In the genomic region with DNA sequence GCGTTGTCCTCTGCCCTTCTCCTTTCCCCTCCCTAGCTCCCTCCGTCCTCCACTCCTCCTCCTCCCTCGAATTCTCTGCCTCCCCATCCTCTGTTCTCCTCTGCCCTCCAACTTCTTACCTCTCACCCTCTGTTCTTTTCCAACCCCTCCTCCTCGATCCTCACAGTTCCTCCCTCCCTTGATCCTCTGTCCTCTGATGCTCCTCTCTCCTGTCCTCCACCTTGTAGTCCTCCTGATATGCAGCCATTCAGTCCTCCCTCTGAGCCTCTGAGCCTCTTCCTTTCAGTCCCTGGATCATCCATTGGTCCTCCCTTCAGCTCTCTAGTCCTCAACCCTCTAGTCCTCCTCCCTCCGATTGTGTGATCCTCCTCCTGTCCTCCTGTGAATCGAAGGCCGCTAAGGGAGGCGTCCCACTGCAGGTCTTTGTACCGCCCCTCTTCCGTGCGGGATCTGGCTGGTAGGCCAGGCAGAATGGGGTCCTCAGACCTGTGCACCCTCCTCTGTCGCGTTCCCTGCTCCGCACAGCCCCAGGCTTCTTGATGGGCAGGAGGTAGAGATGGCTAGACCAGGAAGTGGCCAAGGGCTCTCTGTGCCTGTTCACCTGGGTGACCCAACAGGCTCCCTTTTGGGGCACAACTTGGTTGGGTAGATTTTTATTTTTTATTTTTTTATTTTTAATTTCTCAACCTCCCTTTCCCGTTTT, we compare ENCODE assay signal across 8 mouse cellular contexts. TPM values are rescaled to one million over a fixed set of nuclear protein-coding genes. Genes with fewer than 3 reads are reported as not detected.
A peak's percentile ranks its signal among the peaks of the same experiment; 100 is the strongest.
DNase-seq lines count a peak whose midpoint lies in the region; ATAC-seq and TF ChIP-seq lines count a peak whose summit lies in the region.

No protein-coding gene starts in this region.

- no peak for TF ChIP-seq POLR2A in liver, adult 2 months (IDR thresholded peaks at IDR 0.05; ENCODE audit: extremely low read depth, insufficient read depth, low read length)
- no peak for TF ChIP-seq POLR2A in bone marrow macrophage, adult 2 months (IDR thresholded peaks at IDR 0.05; ENCODE audit: borderline replicate concordance, low read depth, low read length)

- DNase-seq in liver, adult 2 months (ENCODE audit: extremely low read depth, low read depth, low spot score) = peak; percentile 36
- no peak for DNase-seq in liver
- peak; percentile 32 for DNase-seq in thymus, postnatal 14 days
- DNase-seq in layer of hippocampus, postnatal 14 days (ENCODE audit: low spot score in 2 of 2) = no peak
- DNase-seq in ovary, postnatal 10 days (ENCODE audit: low spot score) = no peak

- peak overlapping the region; percentile 80 for H3K4me2 ChIP-seq in forebrain, embryonic 16.5 days (ENCODE audit: low read length)
- H3K4me2 ChIP-seq in liver, embryonic 16.5 days (ENCODE audit: low read depth, low read length) = peak overlapping the region; percentile 96

- H3K4me1 ChIP-seq in liver, adult 2 months (ENCODE audit: control insufficient read depth, insufficient read depth, low read length) = peaks cover 11% of the 10 kb centered on the region
- peaks cover 5% of the 10 kb centered on the region for H3K4me1 ChIP-seq in bone marrow macrophage, adult 2 months (ENCODE audit: control insufficient read depth, insufficient read depth, low read length)
- H3K4me1 ChIP-seq in forebrain, embryonic 16.5 days (replicated peaks; ENCODE audit: control insufficient read depth, insufficient read depth, low read length) = peaks cover 22% of the 10 kb centered on the region
- H3K4me1 ChIP-seq in liver, embryonic 16.5 days (ENCODE audit: control insufficient read depth, low read depth, low read length) = peaks cover 10% of the 10 kb centered on the region

- WGBS in liver, adult 2 months = 6% methylated on average over 15 of the region's 15 CpGs
- WGBS in forebrain, embryonic 16.5 days = 4% methylated on average over 14 of the region's 15 CpGs
- whole genome bisulfite sequencing in liver, embryonic 16.5 days (ENCODE audit: insufficient replicate concordance) = 14% methylated on average over 15 of the region's 15 CpGs

- H3K4me3 ChIP-seq in liver, adult 2 months (ENCODE audit: insufficient read depth, low read depth, low read length) = peak overlapping the region; percentile 74
- peak overlapping the region; percentile 80 for H3K4me3 ChIP-seq in bone marrow macrophage, adult 2 months (ENCODE audit: insufficient read depth, low read length)
- H3K4me3 ChIP-seq in forebrain, embryonic 16.5 days (replicated peaks; ENCODE audit: low read length) = peak overlapping the region; percentile 87
- peak overlapping the region; percentile 69 for H3K4me3 ChIP-seq in liver, embryonic 16.5 days (ENCODE audit: low read depth, low read length)

- peak overlapping the region; percentile 76 for H3K9ac ChIP-seq in liver, adult 2 months (ENCODE audit: low read depth, low read length)
- peak overlapping the region; percentile 75 for H3K9ac ChIP-seq in forebrain, embryonic 16.5 days (replicated peaks; ENCODE audit: low read depth, low read length)
- H3K9ac ChIP-seq in liver, embryonic 16.5 days (ENCODE audit: low read depth, low read length) = peak overlapping the region; percentile 61

- peak overlapping the region; percentile 69 for H3K27ac ChIP-seq in liver, adult 2 months (replicated peaks; ENCODE audit: insufficient read depth, low read depth, low read length)
- no peak overlapping the region for H3K27ac ChIP-seq in bone marrow macrophage, adult 2 months (ENCODE audit: insufficient read depth, low read depth, low read length)
- peak overlapping the region; percentile 67 for H3K27ac ChIP-seq in forebrain, embryonic 16.5 days (ENCODE audit: low read length)
- H3K27ac ChIP-seq in liver, embryonic 16.5 days (ENCODE audit: low read length) = no peak overlapping the region; the same call in 1 of the 2 replicates

- no peaks in the 10 kb centered on the region for H3K27me3 ChIP-seq in liver, adult 2 months (ENCODE audit: control insufficient read depth, insufficient read depth, low read length)
- H3K27me3 ChIP-seq in forebrain, embryonic 16.5 days (replicated peaks; ENCODE audit: control insufficient read depth, insufficient read depth, low read length) = no peaks in the 10 kb centered on the region
- H3K27me3 ChIP-seq in liver, embryonic 16.5 days (ENCODE audit: control insufficient read depth, insufficient read depth, low read depth, low read length) = no peaks in the 10 kb centered on the region

- TF ChIP-seq CTCF in liver, adult 2 months (IDR thresholded peaks at IDR 0.05; ENCODE audit: low read depth, low read length) = no peak
- TF ChIP-seq CTCF in bone marrow macrophage, adult 2 months (IDR thresholded peaks at IDR 0.05; ENCODE audit: low read depth, low read length) = no peak

- peaks cover 2% of the 10 kb centered on the region; the same call in 1 of the 2 replicates for H3K79me2 ChIP-seq in liver, adult 2 months (ENCODE audit: control insufficient read depth, insufficient read depth, low read length)

- H3K36me3 ChIP-seq in liver, adult 2 months (ENCODE audit: control insufficient read depth, insufficient read depth, low read length) = no peaks in the 10 kb centered on the region
- H3K36me3 ChIP-seq in forebrain, embryonic 16.5 days (ENCODE audit: control insufficient read depth, insufficient read depth) = peaks cover 5% of the 10 kb centered on the region; the same call in 1 of the 2 replicates
- no peaks in the 10 kb centered on the region for H3K36me3 ChIP-seq in liver, embryonic 16.5 days (ENCODE audit: control insufficient read depth, insufficient read depth)

- ATAC-seq in forebrain, embryonic 16.5 days = no peak; the same call in 1 of the 2 replicates
- ATAC-seq in liver, embryonic 16.5 days (ENCODE audit: low read depth) = no peak

- H3K9me3 ChIP-seq in forebrain, embryonic 16.5 days (ENCODE audit: control insufficient read depth, low read length) = no peaks in the 10 kb centered on the region
- no peaks in the 10 kb centered on the region for H3K9me3 ChIP-seq in liver, embryonic 16.5 days (replicated peaks; ENCODE audit: control insufficient read depth, low read length)

RNA-seq across cellular contexts. Expression of a gene that starts 0.7 kb away (rescaled TPM):
- total RNA-seq in liver, adult 2 months (2014; rRNA removed) = 3.0 and 3.2 TPM in 2 replicates
- 3.9 and 5.0 TPM in 2 replicates for polyA plus RNA-seq in liver, adult 2 months (2012; rRNA removed)
- 4.2 TPM in 2 replicates for polyA plus RNA-seq in bone marrow macrophage, adult 2 months (2012; ENCODE audit: insufficient read depth, insufficient read length, missing spikeins)
- 17.8 and 18.6 TPM in 2 replicates for polyA plus RNA-seq in forebrain, embryonic 16.5 days (2015; fragmentation: Nextera tagmentation; extraction: Ambion mirVana)
- polyA plus RNA-seq in liver, embryonic 16.5 days (2015; fragmentation: Nextera tagmentation; extraction: Ambion mirVana) = 1.2 and 1.3 TPM in 2 replicates
- total RNA-seq in layer of hippocampus, postnatal 14 days (2021) = 10 to 100 TPM; 15.1 to 15.9 TPM

RNA-seq across cellular contexts. Expression of a gene that starts 0.8 kb away (rescaled TPM):
- 0.81 and 1.2 TPM in 2 replicates for total RNA-seq in liver, adult 2 months (2014; rRNA removed)
- polyA plus RNA-seq in liver, adult 2 months (2012; rRNA removed) = 0.26 and 0.50 TPM in 2 replicates
- polyA plus RNA-seq in bone marrow macrophage, adult 2 months (2012; ENCODE audit: insufficient read depth, insufficient read length, missing spikeins) = 0.79 and 1.2 TPM in 2 replicates
- polyA plus RNA-seq in forebrain, embryonic 16.5 days (2015; fragmentation: Nextera tagmentation; extraction: Ambion mirVana) = 9.4 and 11.1 TPM in 2 replicates
- 0.19 TPM in 2 replicates for polyA plus RNA-seq in liver, embryonic 16.5 days (2015; fragmentation: Nextera tagmentation; extraction: Ambion mirVana)
- total RNA-seq in layer of hippocampus, postnatal 14 days (2021) = 10 to 100 TPM; 84.9 to 92.1 TPM

Comparison
In these comparisons a context has a peak if more than half of its experiments do, and no peak if none do; other contexts are left out.
1. DNase-seq: peak in liver, adult 2 months (single experiment) and thymus, postnatal 14 days (single experiment); none in liver (single experiment), layer of hippocampus, postnatal 14 days (0 of 2) and ovary, postnatal 10 days (single experiment).
2. H3K27ac ChIP-seq: peak in liver, adult 2 months (single experiment) and forebrain, embryonic 16.5 days (single experiment); none in bone marrow macrophage, adult 2 months (single experiment) and liver, embryonic 16.5 days (single experiment).
3. Peak in every context shown above with its lines, with median percentiles within 50 percentile points of each other: H3K4me3 ChIP-seq and H3K9ac ChIP-seq.